Mouse (Mus musculus) right cerebral cortex, postnatal 36 days (tissue): ENCODE results near the gene Cldn24.
A peak's percentile ranks its signal among the peaks of the same experiment; 100 is the strongest.

Experiments
- DNase-seq, 2 experiments: peaks; one replicate each; pipeline ENCODE4 v3.0.0; 2022; ENCODE audit warnings: low spot score in 2 of 2, mixed read lengths in 1 of 2

The Cldn24 gene

GRCm38 (mm10) chr8:47826911-47827310, 5.0 kb downstream of the Cldn24 start:
- DNase-seq: no peak

GRCm38 (mm10) chr8:47832616-47833015, 10.7 kb downstream of the Cldn24 start:
- DNase-seq: no peak

- no peak for DNase-seq
Observed at GRCm38 (mm10) chr8:47833944-47834343, 12.0 kb downstream of the Cldn24 start.

GRCm38 (mm10) chr8:47843063-47843462, 21.1 kb downstream of the Cldn24 start:
- DNase-seq: no peak

GRCm38 (mm10) chr8:47843651-47844050, 21.7 kb downstream of the Cldn24 start:
- DNase-seq: no peak

- DNase-seq: no peak
Observed at GRCm38 (mm10) chr8:47845956-47846355, 24.0 kb downstream of the Cldn24 start.

- DNase-seq: no peak
Observed at GRCm38 (mm10) chr8:47847161-47847560, 25.2 kb downstream of the Cldn24 start.

GRCm38 (mm10) chr8:47847931-47848330, 26.0 kb downstream of the Cldn24 start:
- DNase-seq: no peak

- no peak for DNase-seq
Observed at GRCm38 (mm10) chr8:47849842-47850241, 27.9 kb downstream of the Cldn24 start.

GRCm38 (mm10) chr8:47851824-47852502, 30.0 kb downstream of the Cldn24 start:
- peak in 1 of 2 experiments; percentile 29 for DNase-seq

- no peak for DNase-seq
Observed at GRCm38 (mm10) chr8:47852737-47853136, 30.8 kb downstream of the Cldn24 start.

GRCm38 (mm10) chr8:47853356-47853755, 31.4 kb downstream of the Cldn24 start:
- no peak for DNase-seq

- DNase-seq: peak in 1 of 2 experiments; percentile 32
Observed at GRCm38 (mm10) chr8:47859259-47859658, 37.3 kb downstream of the Cldn24 start.

GRCm38 (mm10) chr8:47866568-47866967, 44.6 kb downstream of the Cldn24 start:
- no peak for DNase-seq

GRCm38 (mm10) chr8:47867067-47867466, 45.1 kb downstream of the Cldn24 start:
- peak; percentile 75 to 81 for DNase-seq
